Mouse (Mus musculus): ENCODE measurements around the gene Gramd1a. TPM values are rescaled to one million over a fixed set of nuclear protein-coding genes. Genes with fewer than 3 reads are reported as not detected.

Gramd1a gene
- polyA plus RNA-seq, 1 experiment from 2014 or later: 120 TPM

DNA sequence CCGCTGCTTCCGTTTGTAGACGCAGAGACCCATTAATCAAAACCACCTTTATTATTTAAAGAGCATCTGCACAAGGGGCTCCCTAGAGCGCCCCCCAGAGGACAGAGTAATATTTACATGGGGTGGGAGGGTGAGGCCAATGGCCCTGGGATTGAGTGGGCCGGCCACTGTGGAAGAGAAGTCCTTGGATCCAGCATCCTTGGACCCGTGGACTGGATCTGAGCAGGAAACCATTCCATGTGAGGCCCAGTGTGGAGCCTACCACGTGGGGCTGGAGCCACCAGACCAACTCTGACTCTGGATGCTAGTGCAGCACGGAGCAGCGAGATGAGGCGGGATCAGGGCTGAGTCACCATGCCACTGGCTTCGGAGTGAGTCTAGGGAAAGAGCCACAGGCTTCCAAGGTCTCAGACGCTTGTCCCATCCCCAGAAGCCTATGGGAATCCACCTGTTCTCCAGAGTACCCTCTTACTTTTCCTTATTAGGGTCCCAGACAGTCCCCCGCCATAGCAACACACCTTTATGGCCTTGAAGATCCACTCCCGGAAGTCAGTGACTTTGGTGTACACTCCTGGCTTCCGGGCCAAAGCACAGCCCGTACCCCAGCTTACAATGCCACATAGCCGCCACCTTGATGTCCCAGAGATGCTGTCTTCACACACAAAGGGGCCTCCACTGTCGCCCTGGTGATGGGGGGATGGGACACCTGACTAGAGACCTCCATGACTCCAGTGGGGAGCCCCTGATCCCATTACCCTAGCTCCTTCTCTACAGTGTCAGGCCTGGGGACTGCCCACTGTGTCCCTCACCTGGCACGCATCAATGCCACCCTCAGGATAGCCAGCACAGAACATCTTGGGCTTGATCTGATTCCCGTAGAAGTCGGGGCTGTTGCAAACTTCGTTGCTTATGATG is 56.7 kb downstream of the Gramd1a start:
- no peaks in the 10 kb centered on the region for H3K27me3 ChIP-seq (ENCODE audit: control insufficient read depth, insufficient read depth, low read length)
- H3K27ac ChIP-seq (ENCODE audit: low read depth, low read length): no peak overlapping the region
- 77% methylated on average over 22 of the region's 22 CpGs for WGBS
- H3K9me3 ChIP-seq (ENCODE audit: control insufficient read depth, low read length): no peaks in the 10 kb centered on the region
- ATAC-seq (ENCODE audit: low FRiP score) (no peak), DNase-seq (ENCODE audit: low spot score) (no peak)
- H3K4me3 ChIP-seq (ENCODE audit: low read depth, low read length): no peak overlapping the region
- H3K9ac ChIP-seq (ENCODE audit: low read depth, low read length): no peak overlapping the region
- no peaks in the 10 kb centered on the region for H3K36me3 ChIP-seq (ENCODE audit: control insufficient read depth, insufficient read depth, low read length)
- H3K4me1 ChIP-seq (replicated peaks; ENCODE audit: control insufficient read depth, insufficient read depth, low read length): no peaks in the 10 kb centered on the region
- H3K4me2 ChIP-seq (replicated peaks; ENCODE audit: low read depth, low read length): no peak overlapping the region

GRCm38 (mm10) chr7:31097583-31098248 is 58.0 kb downstream of the Gramd1a start:
- ATAC-seq (ENCODE audit: low FRiP score): peak; percentile 91
- Histone ChIP-seq H3K9me3 (ENCODE audit: control insufficient read depth, low read length) (no peaks in the 10 kb centered on the region), H3K36me3 (ENCODE audit: control insufficient read depth, insufficient read depth, low read length) (no peaks in the 10 kb centered on the region), H3K27ac (ENCODE audit: low read depth, low read length) (no peak overlapping the region), H3K4me3 (ENCODE audit: low read depth, low read length) (0 out of 2 replicates have a peak overlapping the region, but pooled peaks have one; percentile 6), H3K27me3 (ENCODE audit: control insufficient read depth, insufficient read depth, low read length) (no peaks in the 10 kb centered on the region), H3K4me1 (replicated peaks; ENCODE audit: control insufficient read depth, insufficient read depth, low read length) (no peaks in the 10 kb centered on the region), H3K9ac (ENCODE audit: low read depth, low read length) (no peak overlapping the region), H3K4me2 (replicated peaks; ENCODE audit: low read depth, low read length) (peak overlapping the region; percentile 21)
- peak; percentile 96 for DNase-seq (ENCODE audit: low spot score)
- WGBS: 17% methylated on average over 12 of the region's 20 CpGs

DNA sequence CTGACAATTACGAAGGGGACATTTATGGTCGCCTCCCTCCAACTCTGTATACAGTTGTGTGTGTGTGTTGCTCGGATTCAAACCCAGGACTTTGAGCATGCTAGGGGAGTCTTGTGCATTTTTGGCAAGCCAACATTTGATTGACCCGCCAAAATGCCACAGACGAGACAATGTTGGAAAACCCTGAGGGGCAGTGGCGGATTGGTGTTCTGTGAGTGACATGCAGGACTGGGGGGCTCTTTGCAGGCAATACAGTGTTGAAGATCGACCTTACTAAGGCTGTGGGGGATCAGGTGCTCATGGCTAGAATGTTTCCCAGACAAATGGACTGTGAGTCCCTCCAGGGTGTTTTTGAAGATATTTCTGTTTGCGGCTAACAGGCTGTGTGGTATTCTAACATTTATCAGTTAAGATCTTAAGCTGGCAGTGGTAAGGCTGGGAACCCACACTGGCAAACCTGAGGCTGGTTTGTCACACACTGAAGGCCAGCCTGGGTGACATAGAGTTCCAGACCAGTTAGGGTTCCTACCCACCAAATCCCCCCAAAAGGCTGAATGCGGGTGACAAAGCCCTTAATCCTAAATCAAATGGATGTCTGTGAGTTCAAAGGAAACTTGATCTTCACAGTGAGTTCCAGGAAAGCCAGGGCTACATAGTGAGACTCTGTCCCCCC is 58.7 kb downstream of the Gramd1a start:
- Histone ChIP-seq H3K4me2 (replicated peaks; ENCODE audit: low read depth, low read length) (no peak overlapping the region), H3K9me3 (ENCODE audit: control insufficient read depth, low read length) (no peaks in the 10 kb centered on the region), H3K9ac (ENCODE audit: low read depth, low read length) (no peak overlapping the region), H3K4me1 (replicated peaks; ENCODE audit: control insufficient read depth, insufficient read depth, low read length) (no peaks in the 10 kb centered on the region), H3K36me3 (ENCODE audit: control insufficient read depth, insufficient read depth, low read length) (no peaks in the 10 kb centered on the region), H3K4me3 (ENCODE audit: low read depth, low read length) (no peak overlapping the region), H3K27ac (ENCODE audit: low read depth, low read length) (no peak overlapping the region), H3K27me3 (ENCODE audit: control insufficient read depth, insufficient read depth, low read length) (no peaks in the 10 kb centered on the region)
- no peak for DNase-seq (ENCODE audit: low spot score)
- no peak for ATAC-seq (ENCODE audit: low FRiP score)
- WGBS: 73% methylated on average over 9 of the region's 9 CpGs

DNA sequence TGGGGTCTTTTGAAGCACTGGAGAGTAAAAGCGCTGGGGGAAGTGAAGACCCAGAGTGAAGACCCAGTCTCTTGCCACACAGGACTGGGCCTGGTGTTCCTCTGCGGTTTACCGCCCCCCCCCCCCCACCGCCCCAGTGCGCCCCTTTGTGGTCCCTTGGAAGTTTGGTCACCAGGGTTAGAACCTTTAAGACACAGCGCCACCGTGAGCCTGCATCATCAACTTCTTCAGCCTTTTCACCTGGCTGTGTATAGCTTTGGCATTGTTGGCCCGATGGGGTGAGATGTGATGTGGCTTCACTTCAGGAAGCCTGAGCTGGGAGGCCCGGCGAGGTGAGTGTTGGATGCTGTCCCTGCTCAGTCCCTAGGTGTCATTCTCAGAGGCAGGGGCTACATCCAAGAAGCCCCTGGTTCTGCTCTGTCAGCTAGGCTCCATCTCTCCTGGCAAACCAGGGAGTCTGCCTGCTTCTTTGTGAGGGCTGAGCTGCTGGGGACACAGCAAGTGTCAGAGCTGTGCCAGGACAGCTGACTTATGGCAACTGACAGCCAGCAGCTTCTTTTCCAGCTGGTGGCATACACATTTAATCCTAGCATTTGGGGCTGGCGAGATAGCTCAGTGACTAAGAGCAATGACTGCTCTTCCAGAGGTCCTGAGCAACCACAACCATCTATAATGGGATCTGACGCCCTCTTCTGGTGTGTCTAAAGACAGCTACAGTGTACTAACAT is 60.8 kb downstream of the Gramd1a start:
- ATAC-seq (ENCODE audit: low FRiP score): no peak
- Histone ChIP-seq H3K9me3 (ENCODE audit: control insufficient read depth, low read length) (no peaks in the 10 kb centered on the region), H3K9ac (ENCODE audit: low read depth, low read length) (no peak overlapping the region), H3K4me3 (ENCODE audit: low read depth, low read length) (no peak overlapping the region), H3K27ac (ENCODE audit: low read depth, low read length) (no peak overlapping the region), H3K4me2 (replicated peaks; ENCODE audit: low read depth, low read length) (no peak overlapping the region), H3K4me1 (replicated peaks; ENCODE audit: control insufficient read depth, insufficient read depth, low read length) (no peaks in the 10 kb centered on the region), H3K27me3 (ENCODE audit: control insufficient read depth, insufficient read depth, low read length) (no peaks in the 10 kb centered on the region), H3K36me3 (ENCODE audit: control insufficient read depth, insufficient read depth, low read length) (no peaks in the 10 kb centered on the region)
- DNase-seq (ENCODE audit: low spot score): no peak
- WGBS: 33% methylated on average over 10 of the region's 12 CpGs

- ATAC-seq (ENCODE audit: low FRiP score): no peak
- H3K9me3 ChIP-seq (ENCODE audit: control insufficient read depth, low read length): no peaks in the 10 kb centered on the region
- H3K4me3 ChIP-seq (ENCODE audit: low read depth, low read length): no peak overlapping the region
- no peaks in the 10 kb centered on the region for H3K36me3 ChIP-seq (ENCODE audit: control insufficient read depth, insufficient read depth, low read length)
- H3K4me2 ChIP-seq (replicated peaks; ENCODE audit: low read depth, low read length): no peak overlapping the region
- 96% methylated on average over 2 of the region's 2 CpGs for WGBS
- DNase-seq (ENCODE audit: low spot score): no peak
- no peak overlapping the region for H3K9ac ChIP-seq (ENCODE audit: low read depth, low read length)
- H3K4me1 ChIP-seq (replicated peaks; ENCODE audit: control insufficient read depth, insufficient read depth, low read length): no peaks in the 10 kb centered on the region
- no peaks in the 10 kb centered on the region for H3K27me3 ChIP-seq (ENCODE audit: control insufficient read depth, insufficient read depth, low read length)
- no peak overlapping the region for H3K27ac ChIP-seq (ENCODE audit: low read depth, low read length)
These were observed 66.0 kb downstream of the Gramd1a start for GRCm38 (mm10) chr7:31089721-31090120.

DNA sequence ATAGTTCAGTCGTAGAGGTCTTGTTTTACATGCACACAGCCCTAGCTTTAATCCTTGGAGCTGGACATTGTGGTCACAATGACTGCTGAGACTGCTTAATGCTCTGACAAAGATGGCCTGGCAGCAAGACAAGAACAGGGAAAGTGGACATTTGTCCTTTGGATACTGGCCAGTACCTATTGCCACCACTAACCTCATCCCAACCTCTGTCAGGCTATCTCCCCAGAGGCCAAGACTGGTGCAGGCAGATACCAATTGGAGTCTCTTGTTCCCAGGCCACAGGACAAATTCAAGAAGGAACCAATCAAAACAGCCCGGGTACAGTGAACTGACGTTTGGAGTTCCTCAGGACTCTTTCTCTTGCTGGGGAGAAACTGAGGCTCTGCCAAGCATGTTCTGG is 67.5 kb downstream of the Gramd1a start:
- DNase-seq (ENCODE audit: low spot score) (no peak), ATAC-seq (ENCODE audit: low FRiP score) (no peak)
- Histone ChIP-seq H3K4me2 (replicated peaks; ENCODE audit: low read depth, low read length) (no peak overlapping the region), H3K9me3 (ENCODE audit: control insufficient read depth, low read length) (no peaks in the 10 kb centered on the region), H3K27ac (ENCODE audit: low read depth, low read length) (no peak overlapping the region), H3K4me3 (ENCODE audit: low read depth, low read length) (no peak overlapping the region), H3K9ac (ENCODE audit: low read depth, low read length) (no peak overlapping the region), H3K4me1 (replicated peaks; ENCODE audit: control insufficient read depth, insufficient read depth, low read length) (no peaks in the 10 kb centered on the region), H3K36me3 (ENCODE audit: control insufficient read depth, insufficient read depth, low read length) (no peaks in the 10 kb centered on the region), H3K27me3 (ENCODE audit: control insufficient read depth, insufficient read depth, low read length) (no peaks in the 10 kb centered on the region)
- WGBS: 64% methylated on average over 3 of the region's 3 CpGs

DNA sequence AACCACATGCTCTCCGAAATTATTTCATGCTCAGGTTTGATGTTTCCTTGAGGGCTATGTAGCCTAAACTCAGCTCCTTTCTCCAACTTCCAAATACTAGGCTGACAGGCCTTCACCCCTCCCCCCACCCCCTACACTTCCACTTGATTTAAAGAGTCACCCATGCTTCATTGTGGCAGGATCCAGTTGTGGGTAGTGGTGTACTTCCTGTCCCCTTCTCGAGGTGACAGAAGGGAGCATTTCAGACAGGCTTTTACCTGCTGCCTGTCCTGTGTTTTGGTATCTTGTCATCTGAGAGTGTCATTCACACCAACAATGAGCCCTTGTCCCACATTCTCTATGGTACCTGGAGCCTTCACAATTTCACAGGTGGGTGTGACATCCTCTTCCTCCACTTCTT is 68.4 kb downstream of the Gramd1a start:
- Histone ChIP-seq H3K9me3 (ENCODE audit: control insufficient read depth, low read length) (no peaks in the 10 kb centered on the region), H3K4me3 (ENCODE audit: low read depth, low read length) (no peak overlapping the region), H3K4me1 (replicated peaks; ENCODE audit: control insufficient read depth, insufficient read depth, low read length) (no peaks in the 10 kb centered on the region), H3K27me3 (ENCODE audit: control insufficient read depth, insufficient read depth, low read length) (no peaks in the 10 kb centered on the region), H3K36me3 (ENCODE audit: control insufficient read depth, insufficient read depth, low read length) (no peaks in the 10 kb centered on the region), H3K4me2 (replicated peaks; ENCODE audit: low read depth, low read length) (no peak overlapping the region), H3K27ac (ENCODE audit: low read depth, low read length) (no peak overlapping the region), H3K9ac (ENCODE audit: low read depth, low read length) (no peak overlapping the region)
- ATAC-seq (ENCODE audit: low FRiP score) (no peak), DNase-seq (ENCODE audit: low spot score) (no peak)
- 70% methylated on average over 2 of the region's 2 CpGs for WGBS

DNA sequence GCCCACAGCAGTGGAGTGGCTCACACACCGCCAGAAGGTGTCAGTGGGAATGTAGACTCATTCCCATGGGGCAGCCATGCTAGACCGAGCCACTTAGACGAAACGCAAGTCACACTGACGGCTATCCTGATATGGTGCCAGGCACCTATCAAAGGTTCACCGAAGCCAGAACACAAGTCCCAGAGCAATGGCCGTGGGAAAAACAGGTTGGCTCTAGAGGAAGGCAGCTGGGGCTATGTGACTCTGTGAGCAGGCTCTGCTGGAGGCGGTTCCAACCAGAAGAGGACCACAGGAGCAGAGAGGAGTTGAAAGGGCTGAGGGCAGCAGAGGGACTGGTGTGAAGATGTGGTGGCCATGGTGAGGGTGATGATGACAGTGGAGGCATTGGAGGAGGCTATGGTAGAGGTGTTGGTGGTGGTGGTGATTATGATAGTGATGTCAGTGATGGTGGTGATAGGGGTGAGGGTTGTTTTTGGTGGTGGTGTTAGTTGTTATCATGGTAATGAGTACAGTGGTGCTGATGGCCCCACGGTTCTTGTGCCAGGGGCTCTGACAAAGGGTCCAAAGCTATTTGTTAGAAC is 69.4 kb downstream of the Gramd1a start:
- H3K27ac ChIP-seq (ENCODE audit: low read depth, low read length): no peak overlapping the region
- H3K9me3 ChIP-seq (ENCODE audit: control insufficient read depth, low read length): no peaks in the 10 kb centered on the region
- H3K36me3 ChIP-seq (ENCODE audit: control insufficient read depth, insufficient read depth, low read length): no peaks in the 10 kb centered on the region
- H3K4me1 ChIP-seq (replicated peaks; ENCODE audit: control insufficient read depth, insufficient read depth, low read length): no peaks in the 10 kb centered on the region
- no peak overlapping the region for H3K4me2 ChIP-seq (replicated peaks; ENCODE audit: low read depth, low read length)
- H3K4me3 ChIP-seq (ENCODE audit: low read depth, low read length): no peak overlapping the region
- DNase-seq (ENCODE audit: low spot score) (no peak), ATAC-seq (ENCODE audit: low FRiP score) (no peak)
- H3K9ac ChIP-seq (ENCODE audit: low read depth, low read length): no peak overlapping the region
- H3K27me3 ChIP-seq (ENCODE audit: control insufficient read depth, insufficient read depth, low read length): no peaks in the 10 kb centered on the region
- 90% methylated on average over 9 of the region's 9 CpGs for WGBS
